Mouse (Mus musculus) fat pad, adult 2 months (tissue): Measurements from ENCODE around the gene Tas1r2.

Experiments used
- DNase-seq: peaks from one replicate; pipeline ENCODE4 v3.0.0-alpha.2; 2011; ENCODE audit warnings: low read depth, low spot score; ENCODE audit errors: extremely low read depth

Gene Tas1r2

GRCm38 (mm10) chr4:139638356-139638755, 15.0 kb upstream of the Tas1r2 start:
- DNase-seq: no peak

DNA sequence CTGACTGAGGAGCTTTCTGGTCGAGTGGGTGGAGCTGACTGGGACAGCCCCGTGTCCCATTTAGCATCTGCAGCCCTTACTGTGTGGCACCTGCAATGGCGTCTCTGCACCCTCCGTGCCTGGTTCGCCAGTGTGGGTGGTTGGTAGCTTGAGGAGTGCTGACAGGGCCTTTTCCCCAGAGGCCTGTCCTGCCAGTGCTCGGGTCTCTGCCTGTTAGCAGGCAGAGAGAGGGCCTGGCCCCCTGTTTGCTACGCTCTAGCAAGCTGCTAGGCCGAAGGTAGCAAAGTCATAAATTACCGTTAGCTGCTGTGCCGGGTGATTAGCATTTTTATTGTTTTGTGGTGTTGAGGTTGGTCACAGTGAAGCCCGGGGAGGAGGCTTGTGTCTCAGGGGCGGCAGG, 13.5 kb upstream of the Tas1r2 start:
- no peak for DNase-seq

- DNase-seq: no peak
Measured at GRCm38 (mm10) chr4:139640333-139640732, 13.0 kb upstream of the Tas1r2 start.

DNA sequence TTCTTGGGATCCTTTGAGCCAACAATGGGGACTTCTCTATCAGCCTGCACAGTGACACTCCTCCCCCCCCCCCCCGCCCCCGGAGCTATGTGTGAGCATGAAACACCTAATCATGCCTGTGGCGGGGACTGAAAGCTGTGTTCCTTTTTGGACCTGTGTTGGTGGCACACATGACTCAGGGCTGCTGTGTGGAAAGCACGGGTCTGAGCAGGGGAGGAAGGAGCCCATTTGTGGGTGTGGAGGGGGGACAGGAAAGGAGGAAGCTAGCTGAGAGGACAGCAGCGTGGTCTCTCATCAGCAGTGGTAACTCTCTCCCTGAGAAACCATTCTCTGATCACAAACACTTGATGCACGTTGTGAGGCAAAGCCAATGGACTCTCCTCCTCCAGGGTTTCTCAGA, 12.6 kb upstream of the Tas1r2 start:
- DNase-seq: no peak

DNA sequence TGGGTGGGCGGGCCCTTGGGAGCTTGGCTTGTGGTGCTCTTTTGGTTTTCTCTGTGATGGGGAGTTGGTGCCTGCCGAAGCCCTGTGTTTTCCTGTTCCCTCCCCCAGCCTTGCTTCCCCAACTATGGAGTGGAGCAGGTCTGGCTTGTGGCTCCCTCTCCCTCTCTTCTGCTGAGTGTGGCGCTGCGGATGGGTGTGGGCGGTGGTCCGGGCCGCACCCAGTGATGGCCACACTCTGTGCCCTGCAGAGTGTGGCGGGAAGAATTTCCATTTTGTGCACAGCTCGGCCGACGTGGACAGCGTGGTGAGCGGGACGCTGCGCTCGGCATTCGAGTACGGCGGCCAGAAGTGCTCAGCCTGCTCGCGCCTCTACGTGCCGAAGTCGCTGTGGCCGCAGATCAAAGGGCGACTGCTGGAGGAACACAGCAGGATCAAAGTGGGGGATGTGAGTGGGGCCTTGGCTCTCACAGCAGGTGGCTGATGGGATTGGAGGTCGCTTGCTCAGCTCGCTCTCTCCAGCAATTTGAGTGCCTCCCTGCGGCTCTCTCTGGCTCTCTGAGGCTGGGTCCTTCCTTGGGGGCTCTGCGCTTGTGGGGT, 11.4 kb upstream of the Tas1r2 start:
- no peak for DNase-seq

GRCm38 (mm10) chr4:139643972-139644371, 9.4 kb upstream of the Tas1r2 start:
- no peak for DNase-seq

DNA sequence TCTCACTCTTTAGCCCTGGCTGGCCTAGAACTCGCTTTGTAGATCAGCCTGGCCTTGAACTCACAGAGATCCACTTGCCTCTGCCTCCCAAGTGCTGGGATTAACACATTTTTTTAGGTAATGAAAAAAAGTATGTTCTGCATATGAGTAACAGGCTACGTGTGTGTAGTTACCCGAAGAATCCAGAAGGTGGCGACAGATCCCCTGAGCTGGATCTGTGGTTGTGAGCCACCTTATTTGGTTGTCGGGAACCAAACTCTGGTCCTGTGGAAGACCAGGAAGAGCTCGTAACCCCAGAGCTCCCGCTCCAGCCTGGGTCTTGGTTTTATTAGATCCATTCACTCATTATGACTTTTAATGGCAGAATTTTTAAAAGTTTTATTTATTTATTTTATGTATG, 6.4 kb upstream of the Tas1r2 start:
- no peak for DNase-seq

GRCm38 (mm10) chr4:139650086-139650743, 3.1 kb upstream of the Tas1r2 start:
- DNase-seq: no peak

DNA sequence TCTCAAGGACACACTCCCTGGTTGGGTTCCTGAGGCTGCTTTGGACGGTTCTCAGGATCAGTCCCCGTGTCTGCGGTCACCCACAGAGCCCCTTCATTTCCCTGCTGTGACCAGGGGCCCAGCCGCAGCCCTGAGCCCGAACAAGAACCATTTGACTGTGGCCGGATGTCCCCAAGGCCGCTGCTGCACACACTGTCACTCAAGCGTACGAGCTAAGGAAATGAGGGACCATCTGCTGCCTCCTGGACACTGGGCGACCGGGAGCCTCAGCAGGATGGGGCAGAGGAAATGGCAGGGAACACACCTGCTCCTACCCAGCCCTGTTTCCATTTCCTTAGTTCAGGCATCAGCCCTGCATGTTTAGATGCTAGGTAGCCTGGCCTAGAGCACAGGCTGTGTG, 2.4 kb upstream of the Tas1r2 start:
- DNase-seq: no peak

DNA sequence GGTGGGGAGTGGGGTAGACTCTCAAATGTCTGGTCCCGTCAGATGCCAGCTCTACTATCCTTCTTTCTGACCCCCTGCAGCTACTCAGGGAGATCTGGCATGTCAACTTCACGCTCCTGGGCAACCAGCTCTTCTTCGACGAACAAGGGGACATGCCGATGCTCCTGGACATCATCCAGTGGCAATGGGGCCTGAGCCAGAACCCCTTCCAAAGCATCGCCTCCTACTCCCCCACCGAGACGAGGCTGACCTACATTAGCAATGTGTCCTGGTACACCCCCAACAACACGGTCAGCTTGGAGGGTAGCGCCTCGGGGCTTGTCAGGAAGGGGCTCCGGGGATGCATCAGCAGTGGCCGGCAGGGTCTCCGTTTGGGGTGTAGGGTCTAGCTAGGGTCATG, 8.6 kb downstream of the Tas1r2 start:
- DNase-seq: no peak

DNA sequence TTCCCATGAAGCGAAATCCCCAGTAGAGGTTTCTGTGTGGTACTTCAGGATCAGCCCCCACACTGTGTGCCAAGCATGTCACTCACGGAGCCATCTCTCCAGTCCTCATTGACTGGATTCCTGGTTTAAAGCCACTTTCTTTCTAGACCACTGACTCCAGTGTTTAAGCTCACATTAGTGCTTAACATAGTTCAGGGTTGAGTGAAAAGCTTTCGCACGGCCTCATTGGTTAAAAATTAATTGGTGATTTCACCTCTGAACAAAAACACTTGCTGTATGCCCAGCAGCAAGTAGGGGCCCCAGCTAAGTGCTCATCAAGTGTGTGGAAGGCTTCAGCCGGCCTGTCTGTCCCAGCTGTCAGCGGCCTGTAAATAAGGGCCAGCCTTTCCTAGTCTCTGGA, 14.3 kb downstream of the Tas1r2 start:
- no peak for DNase-seq

DNA sequence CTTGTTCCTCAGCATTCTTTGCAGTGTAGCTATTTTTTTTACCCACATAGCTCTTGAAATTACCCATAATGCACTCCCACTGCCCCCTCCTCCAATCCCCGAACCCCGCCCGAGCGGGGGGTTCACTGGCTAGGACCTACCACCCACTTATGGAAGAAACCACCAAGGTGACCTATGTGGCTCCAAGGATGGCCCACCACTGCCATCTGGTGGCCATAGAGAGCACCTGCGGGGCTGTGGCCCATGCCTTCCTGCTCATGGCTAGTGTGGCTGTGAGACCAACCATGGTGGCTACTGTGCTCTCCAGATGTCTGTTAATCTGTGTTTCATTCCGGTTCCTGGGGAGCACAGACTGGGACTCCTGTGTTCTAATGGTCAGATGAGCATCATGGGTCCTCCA, 16.5 kb downstream of the Tas1r2 start:
- no peak for DNase-seq

GRCm38 (mm10) chr4:139675696-139676095, 22.4 kb downstream of the Tas1r2 start:
- DNase-seq: no peak

DNA sequence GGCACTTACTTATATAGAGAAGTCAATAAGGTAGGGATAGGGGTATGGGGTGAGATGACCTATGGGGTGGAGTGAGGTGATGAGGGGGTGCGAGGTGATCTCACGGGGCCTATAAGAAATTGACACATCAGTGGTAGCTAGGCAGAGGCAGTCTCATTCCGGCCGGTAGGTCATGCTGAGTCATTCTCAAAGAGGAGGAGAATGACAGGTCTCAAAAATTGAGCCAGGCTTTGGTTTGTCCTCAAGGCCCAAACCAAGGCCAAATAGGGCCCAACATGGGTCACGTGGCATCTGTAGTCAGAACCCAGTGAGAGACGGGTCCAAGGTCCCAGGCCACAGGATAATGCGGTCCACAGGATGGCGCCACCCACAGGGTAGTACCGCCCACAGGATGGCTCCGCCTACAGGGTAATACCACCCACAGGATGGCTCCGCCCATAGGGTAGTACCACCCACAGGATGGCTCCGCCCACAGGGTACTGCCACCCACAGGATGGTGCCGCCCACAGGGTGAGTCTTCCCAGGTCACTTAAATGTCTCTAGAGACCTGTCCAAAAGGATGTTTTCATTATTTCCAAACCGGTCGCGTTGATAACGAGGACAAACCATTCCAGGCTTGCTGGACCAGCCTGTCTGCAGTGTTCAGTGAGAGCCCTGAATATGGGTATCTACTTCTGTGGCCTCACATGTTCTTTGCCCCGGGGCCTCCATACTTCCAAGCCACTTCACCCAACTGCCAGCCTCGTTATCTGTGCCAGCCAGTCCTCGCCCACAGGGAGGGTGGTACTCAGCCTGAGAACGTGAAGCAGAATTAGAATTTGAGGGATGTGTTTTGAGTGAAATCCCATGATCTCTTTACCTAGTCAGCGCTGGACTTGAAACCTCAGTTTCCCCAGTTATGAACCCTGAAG, 30.6 kb downstream of the Tas1r2 start:
- no peak for DNase-seq

- no peak for DNase-seq
Measured at GRCm38 (mm10) chr4:139684639-139685017, 31.3 kb downstream of the Tas1r2 start.

DNA sequence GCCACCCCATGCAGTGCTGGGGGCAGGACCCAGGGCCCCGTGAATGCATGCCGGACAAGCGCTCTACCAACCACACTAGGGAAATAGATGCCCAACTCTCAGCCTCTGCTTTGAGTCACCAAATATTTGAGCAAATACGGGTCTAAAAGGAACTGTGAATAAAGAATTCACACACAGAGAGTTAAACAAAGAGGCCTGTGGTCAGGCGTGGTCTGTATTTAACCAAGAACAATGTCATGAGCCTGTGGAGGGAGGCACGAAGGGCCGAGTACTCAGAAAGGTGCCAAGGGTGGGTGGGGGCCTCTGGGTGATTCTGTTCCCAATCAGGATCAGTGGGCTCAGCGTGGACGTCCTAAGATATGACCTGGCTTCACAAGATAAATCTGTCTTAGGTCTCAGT, 34.7 kb downstream of the Tas1r2 start:
- no peak for DNase-seq

- no peak for DNase-seq
Measured at GRCm38 (mm10) chr4:139689627-139690269, 36.4 kb downstream of the Tas1r2 start.

GRCm38 (mm10) chr4:139693315-139693714, 40.0 kb downstream of the Tas1r2 start:
- no peak for DNase-seq

GRCm38 (mm10) chr4:139697755-139698154, 44.4 kb downstream of the Tas1r2 start:
- DNase-seq: no peak

- DNase-seq: no peak
Measured at GRCm38 (mm10) chr4:139698602-139699001, 45.3 kb downstream of the Tas1r2 start.

DNA sequence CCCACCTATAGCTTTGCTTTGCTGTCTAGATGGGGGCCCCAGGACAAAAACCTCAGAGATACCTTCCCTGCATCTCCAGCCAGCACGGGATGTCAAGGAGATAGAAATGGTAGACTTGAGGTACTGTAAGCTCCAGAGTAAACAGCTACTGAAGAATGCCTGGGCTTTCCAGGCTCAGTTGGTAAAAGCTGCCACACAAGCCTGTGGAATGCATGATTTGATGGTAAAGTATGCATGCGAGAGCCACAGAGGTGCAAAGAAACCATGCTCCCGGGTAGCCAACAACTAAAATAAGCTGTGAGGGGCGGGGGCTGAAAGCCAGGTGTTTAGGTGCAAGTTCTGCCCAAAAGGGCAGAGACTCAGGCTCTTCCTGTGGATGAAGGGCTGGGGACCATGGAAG, 49.6 kb downstream of the Tas1r2 start:
- no peak for DNase-seq

GRCm38 (mm10) chr4:139703468-139703867, 50.1 kb downstream of the Tas1r2 start:
- no peak for DNase-seq
